Mouse (Mus musculus) 416B (cell line): ENCODE data around the gene Kcnq1.

ENCODE experiments used
- DNase-seq: peaks from one replicate; pipeline ENCODE4 v3.0.0; 2011; ENCODE audit warnings: low read depth

Gene Kcnq1

DNA sequence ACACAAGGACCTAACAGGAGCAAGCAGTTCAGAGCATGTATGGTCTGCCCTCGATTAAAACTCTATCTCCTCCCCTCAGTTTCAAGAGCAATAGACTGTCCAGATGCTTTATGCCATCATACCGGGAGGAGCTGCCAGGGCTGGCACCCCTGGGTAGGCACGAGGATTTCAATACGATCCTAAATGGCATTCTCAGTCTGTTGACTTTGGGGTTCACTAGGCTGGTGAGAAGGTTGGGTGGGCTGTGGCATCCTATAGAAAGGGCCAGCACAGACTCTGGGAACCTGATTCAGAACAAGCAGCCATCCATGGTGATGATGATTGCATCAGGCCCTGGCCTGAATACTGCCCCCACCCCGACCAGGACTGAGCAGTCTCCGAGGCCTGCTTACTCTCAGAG is 79.3 kb downstream of the Kcnq1 start:
- no peak for DNase-seq

DNA sequence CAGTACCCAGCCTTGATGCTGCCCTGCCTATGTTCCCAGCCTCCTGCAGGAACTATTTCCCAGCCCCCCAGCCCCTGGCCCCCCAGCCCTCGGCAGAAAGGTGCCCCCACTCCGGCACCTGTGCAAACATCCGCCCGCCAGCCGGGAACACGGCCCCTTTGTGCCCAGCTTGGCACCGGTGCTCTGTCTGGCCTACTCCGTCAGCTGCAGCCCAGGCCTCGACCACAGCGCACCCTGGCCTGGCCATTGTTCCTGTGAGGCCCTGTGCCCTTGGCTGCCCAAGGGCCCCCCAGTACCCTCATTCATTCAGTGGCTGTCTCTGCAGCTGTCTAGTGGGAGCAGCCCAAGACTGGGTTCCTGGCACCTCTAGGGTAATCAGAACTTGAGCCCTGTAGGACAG is 80.2 kb downstream of the Kcnq1 start:
- DNase-seq = no peak

DNA sequence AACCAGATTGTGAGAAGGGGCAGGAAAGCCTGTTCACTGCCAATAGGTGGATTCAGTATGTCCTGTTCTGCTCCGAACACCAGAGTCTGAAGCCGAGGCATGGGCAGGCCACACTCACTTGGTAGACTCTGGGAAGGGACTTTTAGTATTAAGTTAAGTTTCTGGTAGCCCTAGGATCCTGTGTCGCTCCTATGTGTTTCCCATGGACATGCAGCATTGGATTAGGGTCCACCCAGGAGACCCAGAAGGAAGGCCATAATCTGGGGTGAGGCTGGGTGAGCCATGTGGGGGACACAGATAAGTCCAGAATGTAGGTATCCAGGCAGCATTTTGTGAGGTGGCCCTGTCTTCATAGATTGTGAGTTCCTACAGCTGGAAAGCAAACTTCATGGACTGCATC is 81.0 kb downstream of the Kcnq1 start:
- DNase-seq = no peak

DNA sequence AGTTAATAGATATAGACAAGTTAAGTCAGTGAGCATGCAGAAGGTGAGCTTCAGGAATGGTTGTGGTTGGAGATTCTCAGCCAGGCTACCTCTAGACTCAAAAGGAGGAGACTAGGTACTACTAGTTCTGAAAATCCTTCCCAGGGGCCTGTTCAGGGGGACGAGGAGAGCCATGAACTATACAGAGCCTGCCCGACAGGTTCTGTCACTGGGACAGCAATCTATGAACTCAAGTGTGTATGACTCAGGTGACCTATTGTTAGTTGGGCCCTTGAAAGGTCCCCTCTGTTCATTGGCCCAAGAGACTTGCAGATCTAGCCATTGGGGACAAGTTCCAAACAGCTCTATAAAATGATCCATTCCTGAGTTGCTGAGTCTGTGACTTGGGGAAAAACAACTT is 82.4 kb downstream of the Kcnq1 start:
- DNase-seq = no peak

DNA sequence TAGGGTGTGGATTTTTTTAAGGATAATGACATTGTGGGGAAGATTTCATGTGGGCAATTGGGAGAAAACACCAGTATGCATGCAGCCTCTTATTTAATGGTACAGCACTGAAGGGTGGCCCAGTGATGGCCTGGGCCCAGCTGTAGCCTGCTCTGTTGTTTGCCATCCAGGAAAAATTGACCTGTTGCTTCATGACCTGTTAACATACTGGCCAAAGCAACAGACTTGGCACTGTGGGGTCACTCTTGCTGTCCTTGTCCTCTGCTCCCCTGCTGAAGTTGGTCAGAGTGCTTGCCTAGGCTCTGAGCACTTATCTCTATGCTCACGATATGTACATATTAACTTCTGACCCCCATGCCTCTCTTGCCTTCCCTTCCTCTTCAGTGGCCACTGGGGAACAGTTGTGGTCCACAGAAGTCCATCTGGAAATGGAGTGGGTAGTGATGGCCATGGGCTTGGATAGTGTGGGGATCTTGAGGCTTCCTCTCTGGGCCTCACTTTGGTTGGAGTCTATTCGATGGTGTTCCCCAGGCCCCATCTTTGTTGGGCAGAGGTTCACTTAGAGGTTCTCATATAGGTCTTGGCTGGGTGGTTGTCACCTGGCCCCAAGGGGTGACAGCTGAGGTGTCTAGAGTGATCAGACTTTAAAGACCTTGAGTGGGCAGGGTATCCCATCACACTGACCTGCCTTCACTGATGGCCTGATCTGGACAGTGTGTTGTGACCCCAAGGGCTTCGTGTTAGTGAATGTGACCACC is 84.0 kb downstream of the Kcnq1 start:
- DNase-seq = no peak

DNA sequence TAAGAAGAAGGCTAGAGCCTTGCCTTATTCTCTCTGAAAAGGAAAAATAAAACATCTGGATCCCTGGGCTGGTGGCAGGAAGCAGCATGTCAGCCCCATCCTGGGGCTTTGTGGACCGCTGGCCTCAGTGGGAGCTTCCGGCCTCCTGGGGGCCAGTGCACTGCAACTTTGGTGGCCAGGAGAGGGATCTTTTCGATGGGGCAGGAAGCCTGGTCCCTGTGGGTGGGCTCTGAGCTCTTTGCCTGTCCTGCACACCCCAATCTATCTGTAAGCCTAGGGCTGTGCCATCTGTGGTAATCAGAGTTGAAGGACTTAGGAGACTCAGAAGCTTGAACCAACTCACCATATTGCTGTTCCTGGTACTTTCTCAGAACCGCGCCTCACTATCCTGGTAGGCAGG is 84.7 kb downstream of the Kcnq1 start:
- no peak for DNase-seq

DNA sequence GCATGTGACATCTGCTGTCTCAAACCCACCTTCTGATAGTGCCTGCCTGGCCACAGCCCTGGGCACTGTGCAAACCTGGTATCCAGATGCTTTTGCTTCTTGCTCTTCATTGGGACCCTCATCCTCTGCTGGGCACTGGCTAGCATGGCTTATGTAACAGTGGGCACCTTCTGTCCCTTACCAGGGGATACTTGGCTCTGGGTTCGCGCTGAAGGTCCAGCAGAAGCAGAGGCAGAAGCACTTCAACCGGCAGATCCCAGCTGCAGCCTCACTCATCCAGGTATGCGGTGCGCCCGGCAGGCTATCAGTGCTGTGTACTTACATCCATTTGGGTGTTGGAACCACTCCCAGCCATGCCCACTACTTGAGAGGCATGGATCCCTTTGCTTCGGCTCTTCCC is 86.2 kb downstream of the Kcnq1 start:
- DNase-seq = no peak

DNA sequence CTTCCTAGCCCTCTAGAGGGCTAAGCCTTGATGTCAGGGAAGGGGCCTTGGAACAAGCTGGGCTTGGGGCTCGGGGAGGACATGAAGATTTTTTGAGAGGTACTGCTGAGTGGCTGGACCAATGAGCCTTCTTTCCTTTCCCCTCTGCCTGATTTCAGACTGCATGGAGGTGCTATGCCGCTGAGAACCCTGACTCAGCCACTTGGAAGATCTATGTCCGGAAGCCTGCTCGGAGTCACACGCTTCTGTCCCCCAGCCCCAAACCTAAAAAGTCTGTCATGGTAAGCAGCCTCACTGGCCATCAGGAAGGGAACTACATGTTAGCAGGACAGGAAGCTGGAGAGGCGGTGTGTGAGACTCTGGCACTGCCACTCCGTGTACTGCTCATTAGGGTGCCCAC is 87.9 kb downstream of the Kcnq1 start:
- DNase-seq = no peak

DNA sequence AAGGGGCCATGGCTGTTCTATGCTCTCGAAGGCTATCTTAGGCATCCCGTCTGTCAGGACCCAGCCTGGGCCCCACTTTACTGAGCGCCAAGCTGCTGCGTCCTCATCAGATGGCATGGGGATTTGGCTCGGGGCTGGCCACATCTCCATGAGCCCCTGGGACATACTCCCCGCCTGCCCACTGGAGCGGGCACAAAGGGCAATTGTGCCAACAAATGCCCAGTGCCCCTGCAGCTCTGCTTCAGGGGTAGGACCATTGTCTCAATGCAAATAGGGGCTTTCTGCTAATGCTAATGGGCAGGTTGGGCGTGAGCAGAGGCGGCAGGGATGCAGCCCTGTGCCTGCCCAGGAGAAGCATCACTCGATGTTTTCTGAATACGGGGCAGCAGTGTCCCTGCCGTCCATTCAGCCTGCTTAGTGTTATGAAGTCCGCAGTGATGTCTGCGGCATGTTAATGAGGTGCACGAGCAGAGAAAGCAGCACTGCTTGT is 91.8 kb downstream of the Kcnq1 start:
- DNase-seq = no peak

DNA sequence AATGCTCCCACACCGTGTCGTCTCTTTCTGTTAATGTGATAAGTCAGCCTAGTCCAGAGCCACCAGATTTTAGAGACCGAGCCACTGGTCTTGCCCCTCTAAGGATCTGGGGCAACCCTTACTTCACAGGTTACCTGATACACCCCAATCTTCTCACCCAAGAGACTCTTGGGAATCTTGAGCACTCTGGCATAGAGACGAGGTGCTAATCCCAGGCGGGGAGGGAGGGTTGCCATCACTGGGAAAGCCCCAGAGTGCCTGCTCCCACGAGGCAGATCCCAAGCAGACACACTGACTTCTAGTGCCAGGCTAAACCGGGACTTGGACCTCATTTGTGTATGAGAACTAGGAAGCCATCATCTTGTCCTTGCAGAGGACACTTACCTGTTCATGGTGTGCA is 92.3 kb downstream of the Kcnq1 start:
- DNase-seq = no peak

DNA sequence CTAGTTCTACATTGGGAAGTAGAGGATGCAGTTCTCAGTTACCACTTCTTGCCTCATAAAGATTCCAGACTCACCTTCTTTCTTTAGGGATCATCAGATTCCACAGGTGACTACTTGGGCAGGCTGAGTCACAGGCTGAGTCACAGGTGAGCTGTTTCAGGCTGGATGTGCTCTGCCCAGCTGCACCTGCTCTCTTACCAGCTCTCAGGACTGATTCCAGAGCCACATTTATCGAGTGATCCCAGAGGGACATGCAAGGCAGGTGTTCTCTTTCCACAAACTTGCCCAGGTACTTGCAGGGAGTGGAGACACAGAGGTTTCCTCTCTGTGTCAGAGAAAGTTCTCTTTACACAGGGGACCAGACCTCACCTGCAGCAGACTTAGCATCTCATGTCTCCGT is 95.1 kb downstream of the Kcnq1 start:
- no peak for DNase-seq

DNA sequence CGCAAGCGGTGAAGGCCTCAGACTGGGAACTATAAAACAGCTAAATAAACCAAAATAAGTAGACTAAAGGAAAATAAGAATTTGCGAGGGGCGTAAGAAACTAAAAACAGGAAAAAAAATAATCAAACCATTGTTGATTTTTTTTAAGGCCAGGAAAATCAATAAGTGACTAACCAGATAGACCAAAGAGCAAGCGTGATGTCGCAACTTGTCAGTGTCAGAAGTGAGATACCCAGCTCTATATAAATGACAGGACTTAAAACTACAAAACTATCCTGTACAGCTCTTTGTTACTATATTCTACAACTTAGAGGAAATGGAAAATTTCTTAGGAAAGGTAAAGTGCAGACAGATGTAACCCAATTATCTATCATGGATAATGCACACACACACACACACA is 97.7 kb downstream of the Kcnq1 start:
- DNase-seq = no peak

DNA sequence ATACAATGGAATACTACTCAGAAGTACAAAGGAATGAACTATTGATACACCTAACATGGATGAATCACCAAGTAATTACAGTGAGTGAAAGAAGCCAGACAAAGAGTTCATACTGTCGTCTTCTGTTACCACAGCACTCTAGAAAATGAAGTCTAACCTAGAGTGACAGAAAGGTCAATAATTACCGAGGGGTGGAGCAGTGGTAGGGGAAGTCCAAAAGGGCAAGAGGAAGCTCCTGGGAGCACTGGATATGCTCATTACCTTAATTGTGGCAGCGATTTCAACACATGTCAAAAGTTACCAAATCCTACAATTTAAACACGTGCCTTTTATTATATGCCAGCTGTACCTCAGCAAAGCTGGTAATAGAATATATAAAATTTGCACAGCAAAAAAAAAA is 100.9 kb downstream of the Kcnq1 start:
- DNase-seq = peak; percentile 21

DNA sequence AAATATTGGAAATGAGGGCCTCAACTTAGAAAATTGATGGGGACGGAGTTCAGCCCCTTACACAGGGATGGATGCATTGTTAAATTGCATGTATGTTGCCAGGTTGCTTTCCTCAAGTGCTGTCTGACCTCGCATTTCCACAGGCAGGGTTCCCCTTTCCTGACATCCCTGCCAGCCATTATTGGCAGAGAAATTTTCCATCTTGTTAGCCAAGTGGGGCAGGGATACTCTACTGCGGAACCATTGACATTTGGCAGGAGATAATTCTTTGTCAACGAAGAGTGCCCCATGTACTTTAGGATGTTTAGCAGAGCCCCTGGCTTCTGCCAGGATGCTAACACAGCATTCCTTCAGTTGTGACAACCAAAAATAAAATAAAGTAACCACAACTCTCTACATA is 104.6 kb downstream of the Kcnq1 start:
- DNase-seq = no peak

DNA sequence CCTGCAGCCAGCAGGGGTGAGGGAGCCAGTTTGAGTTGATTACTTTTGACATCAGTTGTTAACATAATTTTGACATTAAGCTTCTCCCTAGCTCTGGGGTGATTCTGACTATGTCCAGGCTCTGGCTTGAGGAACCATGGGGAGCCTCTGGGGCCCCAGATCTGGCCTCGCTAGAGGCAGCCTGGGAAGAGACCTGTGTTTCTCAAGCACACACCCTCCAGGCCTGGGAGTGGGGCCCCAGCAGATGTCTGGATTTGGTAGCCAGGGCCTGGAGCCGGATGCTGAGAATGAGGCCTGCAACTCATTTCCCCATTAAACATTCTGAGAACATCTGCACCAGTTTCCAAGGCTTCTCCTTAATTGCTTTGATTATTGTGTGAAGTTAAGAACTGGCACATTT is 145.0 kb downstream of the Kcnq1 start:
- DNase-seq = no peak

DNA sequence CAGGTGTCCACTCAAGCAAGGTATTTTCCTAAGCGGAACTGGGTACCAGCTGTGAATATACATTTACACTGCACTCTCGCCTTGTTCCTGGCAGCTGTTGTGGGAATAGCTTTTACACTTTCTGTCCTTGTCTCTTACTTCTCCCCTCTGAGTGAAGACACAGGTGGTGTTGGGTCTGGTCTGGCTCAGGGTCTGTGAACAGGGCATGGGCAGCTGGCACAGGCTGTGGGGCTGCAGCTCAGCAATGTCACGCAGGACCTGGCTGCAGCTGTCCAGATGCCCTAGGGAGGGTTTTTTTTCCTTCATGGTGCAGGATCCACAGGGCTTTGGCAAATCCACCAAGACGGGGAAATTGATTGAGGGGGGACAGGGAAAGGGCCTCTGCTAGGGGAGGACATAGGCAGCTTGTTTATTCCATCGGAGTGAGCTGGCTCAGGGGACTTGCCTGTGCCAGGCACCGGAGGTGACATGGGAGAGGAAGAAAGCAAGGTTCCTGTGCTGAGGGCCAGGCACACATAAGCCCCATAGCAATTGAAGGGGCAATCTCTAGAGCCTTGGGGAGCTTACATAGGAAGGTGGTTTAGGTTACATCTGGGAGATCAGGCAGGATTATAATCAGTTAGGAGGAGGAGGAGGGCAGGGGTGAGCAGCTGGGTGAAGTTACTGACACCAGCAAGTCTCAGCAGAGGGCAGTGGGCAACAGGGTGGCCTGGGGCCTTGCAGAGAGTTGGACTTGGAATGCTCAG is 147.1 kb downstream of the Kcnq1 start:
- DNase-seq = no peak

DNA sequence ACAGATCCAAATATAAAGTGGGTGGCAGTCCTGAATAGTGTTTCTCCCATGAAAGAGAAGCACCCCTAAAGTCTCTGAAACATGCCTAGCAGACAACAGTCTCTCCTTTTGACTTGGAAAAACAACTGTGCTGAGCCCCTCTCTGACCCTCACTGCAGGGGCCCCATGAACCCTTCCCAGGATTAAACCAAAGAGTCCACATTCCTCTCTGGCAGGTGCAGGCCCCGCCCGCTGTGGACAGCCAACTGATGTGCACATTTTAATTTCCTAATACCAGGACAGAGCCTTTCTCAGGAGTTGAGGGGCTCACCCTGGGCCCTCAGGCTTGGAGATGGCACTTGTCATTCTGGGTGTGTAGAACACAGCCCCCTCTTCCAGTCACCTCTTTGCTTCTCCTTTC is 148.7 kb downstream of the Kcnq1 start:
- DNase-seq = no peak

DNA sequence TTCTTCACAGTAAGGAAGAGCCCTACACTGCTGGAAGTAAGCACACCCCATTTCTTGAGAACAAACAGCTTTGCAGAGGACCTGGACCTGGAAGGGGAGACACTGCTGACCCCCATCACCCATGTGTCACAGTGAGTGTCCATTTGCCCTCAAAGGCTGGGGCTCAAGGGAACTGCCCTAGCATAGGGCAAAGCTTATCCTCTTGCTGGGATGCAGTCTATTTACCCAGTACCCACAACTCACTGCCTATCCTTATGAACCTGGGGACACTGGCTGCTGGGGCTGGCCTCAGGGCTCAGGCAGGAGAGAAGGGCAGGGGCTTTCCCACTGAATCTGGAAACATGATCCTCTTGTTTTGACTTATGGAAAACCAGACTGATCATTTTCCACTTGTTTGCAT is 155.1 kb downstream of the Kcnq1 start:
- no peak for DNase-seq

DNA sequence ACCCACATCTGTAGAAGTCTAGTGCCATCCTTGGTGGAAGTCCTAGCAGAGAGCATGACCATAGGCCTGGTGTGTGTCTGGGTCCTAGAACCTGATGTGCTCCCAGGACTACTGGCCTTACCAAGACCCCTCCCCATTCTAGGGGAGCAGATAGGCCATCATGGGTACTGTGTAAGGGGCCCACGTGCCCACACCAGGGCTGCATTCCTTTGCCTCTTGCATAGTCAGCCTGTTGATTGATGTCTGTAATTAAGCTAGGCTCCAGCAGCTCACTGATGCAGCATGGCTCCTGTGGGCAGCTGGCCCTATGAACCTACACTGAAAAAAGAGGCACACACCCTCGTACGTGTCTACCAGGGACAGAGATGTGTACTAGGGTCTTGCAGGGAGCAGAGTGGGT is 157.4 kb downstream of the Kcnq1 start:
- DNase-seq = no peak

DNA sequence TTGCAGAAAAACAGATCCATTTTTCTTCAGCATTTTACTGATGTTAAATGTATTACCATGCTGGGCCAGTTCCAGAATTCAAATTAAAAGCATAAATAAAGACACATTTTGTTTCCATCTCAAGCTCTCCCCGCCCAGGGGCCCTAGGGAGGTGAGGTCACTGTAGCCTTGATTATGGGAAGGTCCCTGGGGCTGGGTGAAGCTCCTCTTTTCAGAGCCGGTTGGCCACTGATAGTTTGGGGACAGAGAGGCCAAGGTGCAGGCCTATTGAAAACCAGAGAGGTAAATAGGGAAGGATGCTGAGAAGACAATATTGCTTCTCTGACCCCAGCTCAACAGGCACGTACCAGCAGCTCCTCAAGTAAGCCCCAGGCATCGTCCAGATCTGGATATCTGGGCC is 157.8 kb downstream of the Kcnq1 start:
- no peak for DNase-seq

DNA sequence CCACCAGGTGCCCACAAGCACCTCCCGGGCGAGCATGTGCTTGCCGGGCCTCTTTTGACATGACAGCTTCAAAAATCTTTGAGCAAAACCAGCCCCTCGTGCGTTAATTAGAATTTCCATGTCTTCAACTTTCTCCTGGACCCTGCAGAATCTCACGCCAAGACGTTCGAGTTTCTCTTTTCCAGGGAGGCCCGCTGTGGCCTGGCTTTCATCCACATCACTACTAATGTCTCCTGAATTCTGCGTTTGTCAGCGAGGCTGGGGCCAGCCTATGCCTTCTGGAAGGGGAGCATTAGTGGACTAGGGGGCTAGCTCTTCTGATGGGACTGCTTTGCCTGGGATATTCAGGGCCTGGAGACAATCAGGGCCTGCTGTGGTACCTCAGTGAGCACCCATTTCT is 159.2 kb downstream of the Kcnq1 start:
- DNase-seq = no peak

DNA sequence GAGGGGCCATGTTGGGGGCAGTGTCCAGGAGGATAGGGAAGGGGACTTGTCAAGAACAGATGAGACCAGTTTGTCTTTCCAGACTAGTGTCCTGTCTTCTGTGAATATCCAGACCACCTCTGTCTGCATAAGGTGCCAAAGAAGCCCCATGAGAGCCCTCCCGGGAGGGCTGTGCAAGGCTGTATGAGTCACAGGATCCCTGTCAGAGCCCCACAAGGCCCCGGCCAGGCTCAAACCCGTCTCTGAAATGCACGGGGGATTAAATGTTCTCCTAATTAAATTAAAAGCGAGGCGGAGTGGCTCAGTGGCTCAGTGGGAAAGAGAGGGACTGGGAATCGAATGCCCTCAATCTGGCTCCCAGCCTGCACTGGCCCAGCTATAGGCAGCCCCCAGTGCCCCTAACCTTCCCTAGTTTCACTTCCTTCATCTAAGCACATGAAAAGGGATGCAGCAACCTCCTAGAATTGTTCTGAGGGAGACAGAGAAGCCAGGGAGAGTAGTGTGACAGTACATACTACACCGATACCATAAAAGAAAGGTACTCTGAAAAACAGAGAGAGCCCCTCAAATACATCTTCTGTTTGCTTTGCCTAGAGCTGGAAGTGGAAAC is 159.8 kb downstream of the Kcnq1 start:
- no peak for DNase-seq

DNA sequence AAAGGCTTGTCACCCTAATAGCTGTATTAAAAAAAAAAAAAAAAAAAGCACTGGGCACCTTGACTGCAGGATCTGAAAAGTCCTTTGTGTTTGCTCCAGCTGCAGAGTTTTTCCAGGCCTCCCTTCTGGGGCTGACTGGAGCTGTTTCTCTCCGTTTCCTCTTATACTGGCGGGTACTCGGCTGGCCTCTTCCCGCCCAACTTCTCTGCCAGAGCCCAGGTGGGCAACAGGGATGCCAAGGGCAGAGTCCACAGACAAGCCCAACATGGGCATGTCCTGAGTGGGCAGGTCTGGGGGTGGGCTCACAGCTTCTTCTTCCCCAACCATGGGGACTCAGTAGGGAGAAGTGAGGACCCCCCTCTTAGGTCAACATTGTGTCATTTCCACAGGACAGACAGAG is 167.6 kb downstream of the Kcnq1 start:
- DNase-seq = no peak
